Mouse (Mus musculus) large intestine, adult 2 months (tissue): ENCODE data around the gene 1700025G04Rik. TPM values are rescaled to one million over a fixed set of nuclear protein-coding genes. Genes with fewer than 3 reads are reported as not detected.

Experiments used
- DNase-seq: peaks from one replicate; pipeline ENCODE4 v3.0.0-alpha.2; 2012; ENCODE audit warnings: low read depth, low spot score
- WGBS: fragments of 180-500 bp; shearing (Covaris S2); methylation state at CpG from one replicate; pipeline ENCODE4 v1.1.7; 2018; 5-methylcytosine and 5-hydroxymethylcytosine counted together
- polyA plus RNA-seq: library from polyadenylated mRNA; depleted of rRNA; stranded (reverse); fragments of >200 nt; gene quantifications from 2 replicates; pipeline ENCODE4 v1.2.3, GENCODE M21; 2012

Gene 1700025G04Rik
- polyA plus RNA-seq, 1 experiment, result 4.7 TPM

GRCm38 (mm10) chr1:152080244-152080643 is 9.7 kb downstream of the 1700025G04Rik start:
- WGBS, result 80% methylated on average over 6 of the region's 6 CpGs
- DNase-seq, result no peak

DNA sequence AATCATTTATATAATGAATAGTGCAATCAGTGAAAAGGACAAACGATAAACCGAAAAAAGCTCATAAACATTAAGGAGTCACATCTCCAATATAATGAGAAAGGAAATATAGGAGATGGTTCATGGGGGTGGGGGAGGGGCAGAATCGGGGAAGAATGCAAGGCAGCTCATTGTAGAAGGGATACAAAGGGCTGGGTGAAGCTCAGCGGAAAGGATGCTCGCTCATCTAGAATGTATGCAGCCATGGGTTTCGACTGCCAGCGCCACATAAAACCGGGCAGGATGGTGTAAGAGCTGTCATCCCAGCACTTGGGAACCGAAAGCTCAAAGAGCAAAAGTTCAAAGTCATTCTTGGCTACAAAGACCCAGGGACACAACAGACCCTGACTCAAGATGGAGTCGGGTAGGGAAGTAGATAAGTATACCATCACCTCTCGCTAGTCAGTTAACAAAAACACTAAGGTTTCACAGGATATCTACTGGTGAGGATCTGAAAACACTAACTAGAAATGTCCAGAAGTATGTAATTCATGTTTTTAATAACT is 12.7 kb downstream of the 1700025G04Rik start:
- 76% methylated on average over 11 of the region's 11 CpGs for WGBS
- DNase-seq, result no peak

DNA sequence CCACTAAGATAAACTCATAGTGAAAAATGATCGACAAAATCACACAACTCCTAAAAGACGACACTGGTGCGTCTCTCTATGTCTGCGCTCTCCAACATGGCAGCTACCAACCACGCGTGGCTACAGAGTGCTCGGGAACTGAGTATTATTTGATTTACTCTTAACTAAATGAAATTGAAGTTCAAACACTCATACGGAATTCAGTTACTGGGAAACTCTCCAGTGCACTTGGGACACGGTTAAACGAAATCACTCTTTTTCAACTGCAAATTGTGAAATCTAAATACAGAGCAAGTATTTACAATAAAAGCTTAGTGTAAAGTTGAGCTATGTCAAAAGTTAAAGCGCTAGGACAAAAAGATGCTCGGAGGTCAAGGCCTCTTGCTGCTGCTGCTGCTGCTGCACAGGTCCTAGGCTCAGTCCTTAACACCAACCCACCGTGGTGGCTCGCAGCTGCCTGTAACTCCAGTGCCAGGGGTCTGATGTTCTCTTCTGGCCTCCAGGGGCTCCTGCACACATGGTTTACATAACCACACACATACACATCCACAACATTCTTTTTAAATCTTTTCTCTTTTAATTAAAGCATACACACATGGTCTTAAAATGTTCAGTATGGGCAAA is 13.6 kb downstream of the 1700025G04Rik start:
- no peak for DNase-seq
- WGBS, result 84% methylated on average over 14 of the region's 14 CpGs

- DNase-seq, result no peak
- 97% methylated on average over 6 of the region's 6 CpGs for WGBS
Measured at GRCm38 (mm10) chr1:152075725-152076124, 14.2 kb downstream of the 1700025G04Rik start.

GRCm38 (mm10) chr1:152070441-152070840 is 19.5 kb downstream of the 1700025G04Rik start:
- DNase-seq, result no peak
- 86% methylated on average over 4 of the region's 4 CpGs for WGBS

GRCm38 (mm10) chr1:152069745-152070144 is 20.2 kb downstream of the 1700025G04Rik start:
- no peak for DNase-seq
- 94% methylated on average over 7 of the region's 7 CpGs for WGBS

DNA sequence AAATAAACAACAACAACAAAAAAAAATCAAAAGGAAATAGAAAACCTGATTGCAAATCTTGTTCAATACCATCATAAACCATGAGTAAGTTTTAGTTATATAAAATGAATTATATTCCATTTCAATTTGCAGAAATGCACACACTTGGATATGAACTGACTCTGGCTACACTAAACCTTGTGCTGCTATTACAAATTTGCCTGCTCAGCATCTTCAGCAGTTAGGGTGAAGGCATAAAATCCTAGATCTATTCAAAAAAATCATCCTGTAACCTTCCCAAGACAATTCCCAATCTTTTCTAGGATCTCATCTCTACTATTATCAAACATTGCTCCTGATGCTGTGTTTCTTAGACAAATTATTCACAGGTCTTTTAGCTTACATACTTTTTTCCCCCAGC is 22.0 kb downstream of the 1700025G04Rik start:
- DNase-seq, result no peak

- DNase-seq, result no peak
- 97% methylated on average over 7 of the region's 7 CpGs for WGBS
Measured at GRCm38 (mm10) chr1:152065527-152065926, 24.4 kb downstream of the 1700025G04Rik start.

DNA sequence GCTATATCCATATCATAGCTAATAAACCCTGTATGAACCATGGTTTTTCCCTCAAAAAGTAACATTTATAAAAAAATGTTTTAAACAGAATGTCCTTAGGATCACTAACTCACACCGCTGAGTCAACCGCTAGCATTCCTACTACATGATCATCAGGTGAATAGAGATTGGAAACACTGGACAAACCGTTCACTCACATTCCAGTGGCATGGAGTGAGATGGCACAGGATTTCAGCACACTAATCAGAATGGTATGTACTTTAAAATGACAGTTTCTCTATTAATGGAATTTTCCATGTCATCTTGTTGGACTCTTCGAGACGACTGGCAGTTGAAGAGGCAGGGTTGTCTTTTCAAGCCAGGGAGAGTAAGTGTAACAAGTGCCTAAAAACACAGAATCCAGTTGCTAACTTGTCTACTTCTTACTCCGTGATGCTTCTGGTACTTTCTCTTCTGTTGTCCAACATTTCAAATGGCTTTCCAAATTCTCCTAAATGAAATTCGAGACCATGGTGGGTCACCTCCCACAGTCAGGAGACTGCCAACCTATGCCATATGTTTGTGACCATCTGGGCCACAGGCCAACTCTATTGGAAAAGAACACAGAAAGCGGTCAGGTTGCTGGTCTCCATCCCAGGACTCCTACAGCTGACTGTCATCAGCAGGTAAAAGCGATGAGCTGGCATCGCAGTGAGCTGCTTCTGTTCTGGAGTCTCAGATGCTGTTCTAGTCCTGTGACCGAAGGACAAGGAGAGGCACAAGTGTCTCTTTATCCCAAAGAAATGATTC is 26.4 kb downstream of the 1700025G04Rik start:
- WGBS, result 84% methylated on average over 11 of the region's 11 CpGs
- no peak for DNase-seq

DNA sequence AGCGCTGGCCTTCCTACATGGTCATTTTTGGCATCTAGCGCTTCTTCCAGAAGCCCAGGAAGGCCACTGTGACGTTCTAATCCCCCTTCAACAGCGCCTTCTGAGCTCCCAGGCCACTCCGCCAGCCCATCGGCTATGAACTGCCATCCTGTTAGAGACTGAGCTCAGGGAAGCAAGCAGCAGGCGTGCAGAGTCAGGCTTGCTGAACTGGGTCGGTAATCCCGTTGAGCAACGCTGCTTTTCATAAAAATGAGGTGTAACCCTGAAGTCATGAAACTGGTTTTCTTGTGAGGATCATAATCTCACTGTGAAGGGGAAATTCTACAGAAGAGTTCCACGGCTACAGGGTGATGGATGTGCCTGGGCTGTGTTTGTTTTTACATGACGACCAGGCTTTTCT is 28.2 kb downstream of the 1700025G04Rik start:
- WGBS, result 91% methylated on average over 12 of the region's 12 CpGs
- no peak for DNase-seq

- no peak for DNase-seq
- 83% methylated on average over 3 of the region's 3 CpGs for WGBS
Measured at GRCm38 (mm10) chr1:152060265-152060664, 29.7 kb downstream of the 1700025G04Rik start.

- WGBS, result 63% methylated on average over 3 of the region's 3 CpGs
- no peak for DNase-seq
Measured at GRCm38 (mm10) chr1:152058776-152059175, 31.1 kb downstream of the 1700025G04Rik start.

- 76% methylated on average over 5 of the region's 5 CpGs for WGBS
- DNase-seq, result no peak
Measured at GRCm38 (mm10) chr1:152053112-152053511, 36.8 kb downstream of the 1700025G04Rik start.

DNA sequence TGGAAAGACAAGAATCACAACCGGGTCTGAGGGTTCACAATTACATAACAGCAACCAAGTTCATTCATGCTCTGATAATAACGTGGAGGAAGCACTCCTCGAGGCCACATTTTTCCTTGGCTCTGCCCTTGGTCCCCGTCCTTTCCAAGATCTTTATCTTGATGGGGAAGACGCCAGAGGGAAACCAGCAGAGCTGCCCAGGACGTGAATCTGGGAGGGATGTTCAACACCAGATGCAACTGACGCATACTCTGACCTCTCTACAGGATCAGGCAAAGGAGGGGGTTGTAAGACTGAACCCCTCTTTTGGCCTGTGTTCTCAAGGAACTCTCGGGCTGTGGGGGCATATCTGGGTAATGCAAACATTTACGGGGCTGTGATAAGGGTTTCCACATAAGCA is 38.1 kb downstream of the 1700025G04Rik start:
- WGBS, result 28% methylated on average over 9 of the region's 9 CpGs
- DNase-seq, result no peak

DNA sequence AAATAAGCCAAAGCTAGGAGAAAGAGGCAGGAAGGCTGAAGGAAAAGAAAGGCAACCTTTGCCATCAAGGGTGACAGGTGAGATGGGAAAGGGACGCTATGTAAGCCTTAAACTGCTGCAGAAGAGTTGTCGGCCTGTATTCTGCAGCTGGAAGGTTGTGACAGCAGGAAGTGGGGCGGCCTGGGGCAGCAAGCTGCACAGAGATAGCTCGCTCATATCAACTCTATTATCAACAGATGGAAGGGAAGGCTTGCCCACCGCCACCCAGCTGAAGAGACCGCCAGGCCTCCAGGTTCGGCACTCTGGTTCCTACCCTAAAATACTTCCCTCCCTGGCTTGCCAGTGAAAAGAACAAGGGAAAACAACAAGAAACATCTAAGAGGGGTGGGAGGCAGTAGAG is 39.9 kb downstream of the 1700025G04Rik start:
- 91% methylated on average over 7 of the region's 7 CpGs for WGBS
- no peak for DNase-seq

GRCm38 (mm10) chr1:152048291-152048690 is 41.6 kb downstream of the 1700025G04Rik start:
- DNase-seq, result no peak
- 60% methylated on average over 4 of the region's 4 CpGs for WGBS

DNA sequence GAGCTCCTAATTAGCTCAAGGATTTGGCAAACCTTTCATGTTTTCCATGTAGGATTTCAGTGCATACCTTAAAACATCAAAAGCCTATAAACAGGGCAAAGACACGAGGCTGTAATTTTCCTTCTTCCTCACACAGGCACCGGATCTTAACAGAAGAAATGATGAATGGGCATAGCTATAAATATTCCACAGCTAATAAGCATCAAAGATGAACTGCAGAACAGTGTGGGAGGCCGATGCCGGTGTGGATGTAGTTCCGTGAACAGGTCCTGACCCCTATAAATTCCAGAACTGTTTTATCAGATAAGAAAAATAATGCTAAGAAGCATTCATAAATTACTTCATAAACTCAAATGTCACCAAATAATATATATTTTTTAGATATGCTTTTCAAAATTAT is 42.5 kb downstream of the 1700025G04Rik start:
- no peak for DNase-seq
- 57% methylated on average over 5 of the region's 5 CpGs for WGBS

- DNase-seq, result no peak
- 97% methylated on average over 2 of the region's 2 CpGs for WGBS
Measured at GRCm38 (mm10) chr1:152043453-152043852, 46.5 kb downstream of the 1700025G04Rik start.

DNA sequence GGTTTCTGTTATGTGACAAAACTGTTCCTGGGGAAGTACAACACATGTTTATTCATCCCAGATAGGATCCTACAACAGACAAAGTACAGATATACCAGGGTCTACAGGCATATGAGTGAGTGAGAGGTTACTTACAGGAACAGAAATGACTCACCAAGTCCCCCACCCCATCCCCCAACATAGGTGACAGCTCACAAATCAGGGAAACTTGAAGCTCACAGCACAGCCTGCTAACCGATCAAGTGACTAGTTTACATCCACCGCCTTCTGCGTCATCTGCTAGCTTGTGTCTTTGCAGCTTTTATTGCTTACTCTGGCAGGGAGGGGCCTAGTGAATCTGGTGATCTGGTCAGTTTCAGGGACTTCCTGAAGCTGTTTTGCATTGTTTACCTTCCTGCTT is 47.5 kb downstream of the 1700025G04Rik start:
- DNase-seq, result no peak

GRCm38 (mm10) chr1:152041005-152041404 is 48.9 kb downstream of the 1700025G04Rik start:
- no peak for DNase-seq
- WGBS, result 58% methylated on average over 4 of the region's 4 CpGs

More for the DNA sequence above, 47.5 kb downstream of the 1700025G04Rik start:
- WGBS, result 67% methylated on average over 3 of the region's 3 CpGs

DNA sequence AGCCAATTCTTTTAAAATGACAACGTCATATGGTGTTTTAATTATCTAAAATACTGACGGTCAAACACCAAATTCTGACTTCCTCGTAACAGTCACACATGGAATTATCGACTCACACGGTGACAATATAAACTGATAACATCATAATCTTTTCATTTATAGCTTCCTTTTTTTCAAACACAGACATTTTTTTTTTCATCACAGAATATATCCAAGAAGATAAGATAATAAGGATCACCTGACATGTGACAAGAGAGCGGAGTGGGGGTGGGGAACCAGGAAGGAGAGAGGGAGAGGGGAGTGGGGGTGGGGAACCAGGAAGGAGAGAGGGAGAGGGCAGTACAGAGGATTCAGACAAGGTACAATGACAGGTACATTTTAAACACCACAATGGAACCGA is 49.9 kb downstream of the 1700025G04Rik start:
- WGBS, result 26% methylated on average over 7 of the region's 7 CpGs
- no peak for DNase-seq
